Comparison of ENCODE assay signal across 13 mouse cellular contexts in the genomic region with DNA sequence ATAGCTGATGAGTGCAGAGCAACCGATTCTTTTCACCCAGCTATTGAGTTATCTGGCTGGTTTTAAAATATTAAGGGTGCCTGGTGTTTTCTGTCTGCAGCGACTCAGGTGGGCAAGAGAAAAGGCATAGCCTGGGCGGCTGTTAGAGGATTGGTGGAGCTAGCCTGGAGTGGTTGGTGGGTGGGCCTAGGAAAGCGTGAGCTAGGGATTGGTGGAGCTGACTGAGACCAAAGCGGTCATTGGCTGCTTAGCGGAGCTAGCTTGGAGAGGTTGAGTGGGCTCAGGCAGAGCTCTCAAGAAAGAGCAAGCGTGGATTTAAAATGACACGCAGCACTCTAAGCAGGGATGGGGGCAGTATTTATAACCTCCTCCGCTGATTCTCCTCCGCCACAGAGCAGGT.
DNase-seq lines count a peak whose midpoint lies in the region; ATAC-seq lines count a peak whose summit lies in the region.
"Had no signal": no experiment of that assay in that cellular context is flagged by ENCODE, and none has a peak within 500 bp of the region (broad histone marks: within the 10 kb centered on the region; RNA-seq: fewer than 3 reads in every experiment).

No protein-coding gene starts in this region.

- H3K27ac ChIP-seq in limb, embryonic 15.5 days, result no peak overlapping the region
- H3K27ac ChIP-seq in limb, embryonic 10.5 days, result no peak overlapping the region
- H3K27ac ChIP-seq in forebrain, embryonic 15.5 days (replicated peaks), result no peak overlapping the region
- peak overlapping the region; percentile 86 for H3K27ac ChIP-seq in heart, embryonic 16.5 days (ENCODE audit: low read length)
- H3K27ac ChIP-seq in kidney, embryonic 14.5 days (ENCODE audit: low read depth, low read length), result no peak overlapping the region
- H3K27ac ChIP-seq: hindbrain, embryonic 10.5 days had no signal

- WGBS in limb, embryonic 15.5 days, result 83% methylated on average over 10 of the region's 10 CpGs
- 79% methylated on average over 10 of the region's 10 CpGs for WGBS in limb, embryonic 10.5 days
- 81% methylated on average over 10 of the region's 10 CpGs for WGBS in forebrain, embryonic 15.5 days
- 56% methylated on average over 10 of the region's 10 CpGs for WGBS in heart, embryonic 16.5 days
- WGBS in kidney, embryonic 14.5 days, result 89% methylated on average over 10 of the region's 10 CpGs

- no peak overlapping the region for H3K4me3 ChIP-seq in limb, embryonic 15.5 days
- H3K4me3 ChIP-seq in limb, embryonic 10.5 days, result no peak overlapping the region
- no peak overlapping the region for H3K4me3 ChIP-seq in forebrain, embryonic 15.5 days
- H3K4me3 ChIP-seq in heart, embryonic 16.5 days (ENCODE audit: low read length), result peak overlapping the region; percentile 24
- H3K4me3 ChIP-seq in kidney, embryonic 14.5 days (ENCODE audit: low read length), result no peak overlapping the region
- H3K4me3 ChIP-seq: hindbrain, embryonic 10.5 days had no signal

- ATAC-seq in limb, embryonic 15.5 days (ENCODE audit: insufficient number of reproducible peaks, low FRiP score, low TSS enrichment, low read depth), result peak; percentile 64; the same call in 1 of the 2 replicates
- 0 out of 2 replicates have a peak, but pooled peaks have one; percentile 51 for ATAC-seq in forebrain, embryonic 15.5 days (replicated peaks)
- peak; percentile 59 for ATAC-seq in heart, embryonic 16.5 days (replicated peaks; ENCODE audit: extremely low read depth, insufficient read depth, low FRiP score)
- ATAC-seq in kidney, embryonic 14.5 days (ENCODE audit: low FRiP score, low TSS enrichment), result no peak

- H3K36me3 ChIP-seq in limb, embryonic 15.5 days, result no peaks in the 10 kb centered on the region
- no peaks in the 10 kb centered on the region for H3K36me3 ChIP-seq in limb, embryonic 10.5 days
- H3K36me3 ChIP-seq in forebrain, embryonic 15.5 days, result no peaks in the 10 kb centered on the region
- no peaks in the 10 kb centered on the region for H3K36me3 ChIP-seq in heart, embryonic 16.5 days (ENCODE audit: control insufficient read depth, insufficient read depth)
- no peaks in the 10 kb centered on the region for H3K36me3 ChIP-seq in kidney, embryonic 14.5 days (ENCODE audit: control insufficient read depth, insufficient read depth, low read length)
- H3K36me3 ChIP-seq: hindbrain, embryonic 10.5 days had no signal

- no peak overlapping the region for H3K9ac ChIP-seq in limb, embryonic 15.5 days
- no peak overlapping the region for H3K9ac ChIP-seq in forebrain, embryonic 15.5 days (replicated peaks)
- peak overlapping the region; percentile 2; the same call in 1 of the 2 replicates for H3K9ac ChIP-seq in heart, embryonic 16.5 days (ENCODE audit: low read length)
- H3K9ac ChIP-seq in kidney, embryonic 14.5 days (ENCODE audit: low read depth, low read length), result no peak overlapping the region

- peaks cover 24% of the 10 kb centered on the region; the same call in 1 of the 2 replicates for H3K4me1 ChIP-seq in limb, embryonic 15.5 days
- H3K4me1 ChIP-seq in limb, embryonic 10.5 days, result peaks cover 36% of the 10 kb centered on the region
- H3K4me1 ChIP-seq in forebrain, embryonic 15.5 days, result peaks cover 15% of the 10 kb centered on the region
- peaks cover 46% of the 10 kb centered on the region for H3K4me1 ChIP-seq in heart, embryonic 16.5 days (ENCODE audit: control insufficient read depth, insufficient read depth, low read length)
- 0 out of 2 replicates have a peak, but pooled peaks cover 3% of the 10 kb centered on the region for H3K4me1 ChIP-seq in kidney, embryonic 14.5 days (ENCODE audit: control insufficient read depth, insufficient read depth, low read length)

- no peak overlapping the region for H3K4me2 ChIP-seq in limb, embryonic 15.5 days
- no peak overlapping the region for H3K4me2 ChIP-seq in forebrain, embryonic 15.5 days (replicated peaks)
- peak overlapping the region; percentile 46 for H3K4me2 ChIP-seq in heart, embryonic 16.5 days (ENCODE audit: low read depth, low read length)
- no peak overlapping the region for H3K4me2 ChIP-seq in kidney, embryonic 14.5 days (replicated peaks; ENCODE audit: low read depth, low read length)

- no peak for DNase-seq in limb, embryonic 10.5 days (ENCODE audit: low spot score)
- peak; percentile 64 for DNase-seq in lung, postnatal 25 days (ENCODE audit: low spot score)
- no peak for DNase-seq in kidney, adult 11 months
- DNase-seq: adrenal gland, adult 2 months; cerebellum, adult 18-20 months; kidney, postnatal 14 days; spleen, adult 18-20 months; thymus, postnatal 4 days had no signal

- no peaks in the 10 kb centered on the region for H3K9me3 ChIP-seq in limb, embryonic 15.5 days
- no peaks in the 10 kb centered on the region for H3K9me3 ChIP-seq in limb, embryonic 10.5 days (replicated peaks)
- H3K9me3 ChIP-seq in forebrain, embryonic 15.5 days, result no peaks in the 10 kb centered on the region
- no peaks in the 10 kb centered on the region for H3K9me3 ChIP-seq in heart, embryonic 16.5 days (replicated peaks; ENCODE audit: control insufficient read depth, low read length)
- no peaks in the 10 kb centered on the region for H3K9me3 ChIP-seq in kidney, embryonic 14.5 days (ENCODE audit: control insufficient read depth, low read length)
- H3K9me3 ChIP-seq: hindbrain, embryonic 10.5 days had no signal

- no peaks in the 10 kb centered on the region for H3K27me3 ChIP-seq in limb, embryonic 15.5 days
- no peaks in the 10 kb centered on the region for H3K27me3 ChIP-seq in limb, embryonic 10.5 days (ENCODE audit: low read depth, poor library complexity, severe bottlenecking)
- no peaks in the 10 kb centered on the region for H3K27me3 ChIP-seq in forebrain, embryonic 15.5 days
- no peaks in the 10 kb centered on the region for H3K27me3 ChIP-seq in heart, embryonic 16.5 days (ENCODE audit: control insufficient read depth, insufficient read depth, low read length)
- no peaks in the 10 kb centered on the region for H3K27me3 ChIP-seq in kidney, embryonic 14.5 days (ENCODE audit: control insufficient read depth, insufficient read depth, low read length)
